Mouse (Mus musculus) heart, postnatal 0 days (tissue): ENCODE measurements at regions not wholly inside any gene's neighbourhood (a gene's known extent, or its start where the extent isn't known, plus 50 kb on each side); places are given as distances from the start of the nearest gene placed in this dataset.
A peak's percentile ranks its signal among the peaks of the same experiment; 100 is the strongest.

Experiments
- ATAC-seq: fragments of 200-750 bp; cut with Nextera tagmentation; 2 replicates; pipeline ENCODE4 v1.8.0; 2017; ENCODE audit warnings: low read depth, moderate number of reproducible peaks, moderate library complexity; ENCODE audit not compliant: insufficient read depth
- DNase-seq: peaks from one replicate; pipeline ENCODE4 v3.0.0-alpha.2; 2016; ENCODE audit warnings: low spot score
- H3K27ac ChIP-seq: fragments of 300-500 bp; sonication (generic); 2 replicates; pipeline ENCODE4 v1.5.1; 2014; ENCODE audit warnings: low read depth, mild to moderate bottlenecking
- H3K27me3 ChIP-seq: fragments of 300-500 bp; sonication (generic); 2 replicates; pipeline ENCODE4 v1.6.1; 2014; ENCODE audit warnings: low read length, mixed read lengths; ENCODE audit not compliant: control insufficient read depth, insufficient read depth
- H3K36me3 ChIP-seq: fragments of 300-500 bp; sonication (generic); replicated peaks from 2 replicates; pipeline ENCODE4 v1.6.1; 2014; ENCODE audit warnings: low read length, mixed read lengths; ENCODE audit not compliant: control insufficient read depth, insufficient read depth
- H3K4me1 ChIP-seq: fragments of 300-500 bp; sonication (generic); 2 replicates; pipeline ENCODE4 v1.6.1; 2014; ENCODE audit warnings: antibody characterized with exemption; ENCODE audit not compliant: control insufficient read depth, insufficient read depth
- H3K4me2 ChIP-seq: fragments of 300-500 bp; sonication (generic); 2 replicates; pipeline ENCODE4 v1.6.1; 2014; ENCODE audit warnings: low read depth, mild to moderate bottlenecking, low read length, moderate library complexity
- H3K4me3 ChIP-seq: fragments of 300-500 bp; sonication (generic); 2 replicates; pipeline ENCODE4 v1.5.1; 2014; ENCODE audit warnings: low read depth, low read length
- H3K9ac ChIP-seq: fragments of 300-500 bp; sonication (generic); replicated peaks from 2 replicates; pipeline ENCODE4 v1.6.1; 2014; ENCODE audit warnings: low read depth, low read length, mixed read lengths
- H3K9me3 ChIP-seq: fragments of 300-500 bp; sonication (generic); replicated peaks from 2 replicates; pipeline ENCODE4 v1.6.1; 2016; ENCODE audit warnings: low read length; ENCODE audit not compliant: control insufficient read depth
- CTCF ChIP-seq: IDR thresholded peaks from 2 replicates; pipeline ENCODE4 v1.5.1; 2016; ENCODE audit warnings: antibody characterized with exemption, control low read depth, low read depth
- EP300 ChIP-seq: IDR thresholded peaks from 2 replicates; pipeline ENCODE4 v1.6.1; 2016; ENCODE audit warnings: antibody characterized with exemption, low read depth
- WGBS: fragments of 180-500 bp; shearing (Covaris S2); extraction: QIAGEN DNeasy Blood & Tissue Kit; methylation state at CpG from one replicate; pipeline ENCODE4 v1.1.7; 2014; 5-methylcytosine and 5-hydroxymethylcytosine counted together

GRCm38 (mm10) chr11:112974893-112975292 lies 192.9 kb downstream of the Sox9 start:
- WGBS = 62% methylated on average over 7 of the region's 7 CpGs
- Histone ChIP-seq H3K36me3 (no peaks in the 10 kb centered on the region), H3K4me2 (no peak overlapping the region), H3K27ac (no peak overlapping the region), H3K4me3 (no peak overlapping the region), H3K9me3 (no peaks in the 10 kb centered on the region), H3K4me1 (no peaks in the 10 kb centered on the region), H3K9ac (no peak overlapping the region), H3K27me3 (peaks cover 40% of the 10 kb centered on the region)
- DNase-seq (no peak), ATAC-seq (0 out of 2 replicates have a peak, but pooled peaks have one; percentile 12)
- TF ChIP-seq CTCF (no peak), EP300 (no peak)

GRCm38 (mm10) chr11:112976914-112977785 lies 195.1 kb downstream of the Sox9 start:
- WGBS = 30% methylated on average over 12 of the region's 12 CpGs
- ATAC-seq (no peak), DNase-seq (no peak)
- H3K9ac ChIP-seq = no peak overlapping the region
- no peak overlapping the region for H3K4me3 ChIP-seq
- H3K36me3 ChIP-seq = no peaks in the 10 kb centered on the region
- no peak for TF ChIP-seq CTCF
- no peak for TF ChIP-seq EP300
- H3K4me2 ChIP-seq = no peak overlapping the region
- no peaks in the 10 kb centered on the region for H3K9me3 ChIP-seq
- peaks cover 41% of the 10 kb centered on the region for H3K27me3 ChIP-seq
- no peaks in the 10 kb centered on the region for H3K4me1 ChIP-seq
- H3K27ac ChIP-seq = no peak overlapping the region

- peak; percentile 54 for ATAC-seq
- H3K4me3 ChIP-seq = no peak overlapping the region
- TF ChIP-seq EP300 (no peak), CTCF (no peak)
- no peaks in the 10 kb centered on the region for H3K36me3 ChIP-seq
- peaks cover 31% of the 10 kb centered on the region for H3K27me3 ChIP-seq
- peak; percentile 51 for DNase-seq
- H3K27ac ChIP-seq = peak overlapping the region; percentile 23; the same call in 1 of the 2 replicates
- no peak overlapping the region for H3K4me2 ChIP-seq
- WGBS = 9% methylated on average over 6 of the region's 6 CpGs
- no peaks in the 10 kb centered on the region for H3K9me3 ChIP-seq
- H3K9ac ChIP-seq = no peak overlapping the region
- H3K4me1 ChIP-seq = no peaks in the 10 kb centered on the region
Observed at GRCm38 (mm10) chr11:112978884-112979283, 196.9 kb downstream of the Sox9 start.

GRCm38 (mm10) chr11:112979413-112979812 lies 197.4 kb downstream of the Sox9 start:
- DNase-seq (no peak), ATAC-seq (no peak)
- no peaks in the 10 kb centered on the region for H3K4me1 ChIP-seq
- no peak overlapping the region for H3K4me3 ChIP-seq
- 53% methylated on average over 10 of the region's 10 CpGs for WGBS
- H3K27me3 ChIP-seq = peaks cover 31% of the 10 kb centered on the region
- no peak overlapping the region for H3K4me2 ChIP-seq
- H3K36me3 ChIP-seq = no peaks in the 10 kb centered on the region
- no peak overlapping the region for H3K27ac ChIP-seq
- no peak overlapping the region for H3K9ac ChIP-seq
- TF ChIP-seq EP300 = no peak
- no peak for TF ChIP-seq CTCF
- H3K9me3 ChIP-seq = no peaks in the 10 kb centered on the region

- no peak for TF ChIP-seq EP300
- TF ChIP-seq CTCF = no peak
Observed at GRCm38 (mm10) chr11:112982165-112982801, 200.3 kb downstream of the Sox9 start.

More at GRCm38 (mm10) chr11:112982165-112982801, 200.3 kb downstream of the Sox9 start:
- Histone ChIP-seq H3K4me1 (no peaks in the 10 kb centered on the region), H3K27ac (no peak overlapping the region), H3K9me3 (no peaks in the 10 kb centered on the region), H3K4me3 (no peak overlapping the region), H3K4me2 (no peak overlapping the region), H3K27me3 (peaks cover 23% of the 10 kb centered on the region), H3K36me3 (no peaks in the 10 kb centered on the region), H3K9ac (no peak overlapping the region)
- ATAC-seq (no peak), DNase-seq (no peak)
- 65% methylated on average over 11 of the region's 11 CpGs for WGBS
